Mouse (Mus musculus) subcutaneous adipose tissue, adult 2 months (tissue): Measurements from ENCODE around the gene BC049352. TPM values are rescaled to one million over a fixed set of nuclear protein-coding genes. Genes with fewer than 3 reads are reported as not detected.

ENCODE experiments used
- polyA plus RNA-seq: library from polyadenylated mRNA; depleted of rRNA; stranded (reverse); fragments of >200 nt; gene quantifications from 2 replicates; pipeline ENCODE4 v1.2.3, GENCODE M21; 2012; ENCODE audit warnings: low replicate concordance; rRNA removed

Gene BC049352
- polyA plus RNA-seq: 1.3 and 1.6 TPM in 2 replicates

DNA sequence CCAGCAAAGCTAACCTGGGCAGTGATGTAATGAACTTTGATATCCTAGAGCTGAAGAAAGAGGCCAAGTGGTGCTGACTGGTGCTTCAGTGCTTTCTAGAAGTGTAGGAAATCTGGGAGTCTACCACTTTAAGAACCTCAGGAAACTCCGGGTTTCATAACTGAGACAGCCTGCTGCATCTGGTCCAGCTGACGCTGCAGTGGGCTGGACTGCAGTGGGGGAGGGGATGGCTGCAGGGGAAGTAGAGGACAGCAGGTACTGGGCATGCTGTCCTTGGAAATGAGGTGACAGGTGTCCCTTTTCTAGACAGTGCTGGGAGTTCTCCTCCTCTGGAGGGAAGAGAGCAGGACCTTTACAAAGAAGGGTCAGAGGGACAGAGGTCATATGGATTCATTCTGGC is at the start of gene BC049352:
BC049352 (plus strand) TSS at position 238 of the 400 bp plus-strand sequence.

DNA sequence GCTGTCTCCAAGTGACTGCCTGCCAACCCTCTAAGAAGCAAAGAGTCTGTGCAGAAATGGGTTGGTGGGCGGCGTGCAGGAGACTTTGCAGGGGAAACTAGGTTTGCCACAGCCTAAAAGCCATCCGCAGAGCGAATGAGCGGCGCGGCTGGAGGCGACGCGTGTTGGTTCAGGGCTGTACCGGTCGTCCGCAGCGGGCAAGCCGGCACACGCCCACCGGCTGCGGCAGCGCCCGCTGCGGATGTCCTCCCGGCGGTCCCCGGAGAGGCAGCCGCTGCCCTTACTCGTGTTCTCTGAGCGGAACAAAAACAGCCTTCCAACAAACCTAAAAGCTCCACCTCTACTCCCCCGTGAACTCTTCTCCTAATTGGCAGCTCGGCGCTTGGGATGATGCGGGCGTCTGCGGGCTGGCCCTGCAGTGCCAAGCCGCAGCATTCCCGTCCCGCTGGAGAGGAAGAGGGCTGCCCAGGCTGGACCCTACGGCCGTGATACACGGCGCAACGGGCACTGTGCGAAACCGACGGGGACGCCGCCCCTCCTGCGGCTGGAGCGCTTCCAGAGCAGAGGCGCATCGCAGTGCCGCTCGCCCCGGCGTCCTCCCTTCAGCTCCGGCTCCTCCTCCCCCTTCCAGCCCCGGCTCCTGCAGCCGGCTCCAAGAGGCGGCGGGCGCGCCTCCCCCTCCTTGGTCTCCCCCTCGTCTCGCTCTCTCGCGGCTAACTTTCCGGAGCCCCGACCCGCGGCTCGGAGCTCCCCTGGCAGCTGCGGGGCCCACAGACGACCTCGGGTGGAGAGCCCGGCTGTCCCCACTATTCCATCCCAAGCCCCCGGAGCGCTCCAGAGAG is 43.4 kb upstream of the BC049352 start, which contains the start of gene Scn4b:
Scn4b (plus strand) TSS at position 205 of the 842 bp plus-strand sequence.

DNA sequence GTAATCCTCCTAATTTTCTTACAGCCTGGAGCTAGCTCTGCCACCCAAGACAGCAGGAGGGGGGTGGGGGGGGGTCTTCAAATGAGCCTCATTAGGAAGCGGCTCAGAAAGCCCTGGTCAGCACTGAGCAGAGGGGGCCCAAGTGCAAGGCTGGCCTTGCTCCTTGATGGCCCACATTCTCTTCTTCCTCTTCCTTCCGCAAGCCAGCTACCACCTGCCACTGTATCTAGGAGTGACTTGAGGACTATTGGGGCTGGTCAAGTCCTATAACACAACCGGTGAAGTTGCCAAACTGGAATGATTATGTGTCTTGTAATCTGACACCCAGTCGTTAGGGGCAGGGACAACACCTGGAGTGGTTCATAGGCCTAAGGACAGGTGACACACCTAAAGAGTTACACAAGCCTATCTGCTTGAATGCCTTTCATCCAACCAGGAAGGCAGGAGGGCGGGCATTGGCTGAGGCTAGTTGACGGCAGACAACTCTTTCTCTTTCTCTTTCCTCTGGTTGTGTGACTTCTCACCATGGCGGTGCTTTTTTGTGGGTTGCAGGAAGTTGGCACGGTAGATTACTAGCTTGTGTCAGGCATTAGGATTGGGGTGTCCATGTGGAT is 22.1 kb downstream of the BC049352 start, which contains the start of gene Tmprss4:
Tmprss4 (minus strand) TSS at position 296 of the 614 bp plus-strand sequence.

DNA sequence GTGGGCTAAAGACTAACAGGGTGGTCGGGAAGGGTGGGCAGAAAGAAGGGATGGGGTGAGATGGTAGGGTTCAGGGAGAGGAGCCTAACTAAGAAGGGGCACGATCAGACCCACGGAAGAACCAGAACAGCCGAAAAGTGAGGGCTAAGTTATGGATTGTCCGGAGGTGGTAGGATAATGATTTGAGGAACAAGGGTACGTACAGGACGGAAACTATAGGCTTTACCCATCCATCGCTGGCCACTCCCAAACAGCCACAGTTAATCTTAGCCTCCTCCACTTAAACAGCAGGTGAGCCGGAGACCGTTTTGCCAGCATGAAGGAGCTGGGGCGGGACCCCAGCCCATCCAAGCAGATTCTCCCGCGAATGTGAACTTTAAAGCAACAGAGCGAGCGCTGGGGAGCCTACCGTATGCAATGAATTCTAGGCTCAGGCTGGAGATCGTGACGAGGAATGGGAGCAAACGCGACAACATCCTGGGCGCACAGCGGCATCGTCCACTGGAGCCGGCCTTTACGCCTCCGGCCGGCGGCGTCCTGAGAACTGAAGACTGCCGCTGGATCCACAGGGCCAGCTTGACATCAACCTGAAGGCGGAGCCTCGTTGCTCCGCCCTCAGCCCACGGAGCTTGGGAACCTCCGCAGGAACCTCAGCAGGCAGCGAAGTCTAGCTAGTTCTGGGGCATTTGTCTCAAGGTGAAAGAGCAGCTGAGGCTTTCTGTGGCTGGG is 87.0 kb downstream of the BC049352 start, which contains the start of gene Il10ra:
Il10ra (minus strand) TSS at position 553 of the 729 bp plus-strand sequence.

Other genes starting within 250 kb of the BC049352 start
- 17.3 and 19.1 TPM in 2 replicates for gene Ube4a, start 216.4 kb upstream of the BC049352 start, polyA plus RNA-seq
- 0.43 and 0.90 TPM in 2 replicates for gene Cd3g, start 201.6 kb upstream of the BC049352 start, polyA plus RNA-seq
- 0.46 and 0.60 TPM in 2 replicates for gene Cd3d, start 200.2 kb upstream of the BC049352 start, polyA plus RNA-seq
- 1.0 and 1.3 TPM in 2 replicates for gene Cd3e, start 172.4 kb upstream of the BC049352 start, polyA plus RNA-seq
- gene Mpzl2, start 142.2 kb upstream of the BC049352 start, polyA plus RNA-seq: 3.0 and 11.0 TPM in 2 replicates
- 0.75 and 3.1 TPM in 2 replicates for gene Mpzl3, start 126.8 kb upstream of the BC049352 start, polyA plus RNA-seq
- 0.36 and 0.76 TPM in 2 replicates for gene Jaml, start 102.8 kb upstream of the BC049352 start, polyA plus RNA-seq
- 0.24 and 4.2 TPM in 2 replicates for gene Scn2b, start 64.2 kb upstream of the BC049352 start, polyA plus RNA-seq
- gene Scn4b, start 43.6 kb upstream of the BC049352 start, polyA plus RNA-seq: 0.49 and 0.62 TPM in 2 replicates
- 10.2 TPM in 1 of 2 replicates, not detected in the other for gene Tmprss4, start 22.1 kb downstream of the BC049352 start, polyA plus RNA-seq
- gene Il10ra, start 87.1 kb downstream of the BC049352 start, polyA plus RNA-seq: 9.7 and 14.6 TPM in 2 replicates
- gene Tmprss13, start 137.1 kb downstream of the BC049352 start, polyA plus RNA-seq: 0.84 TPM in 1 of 2 replicates, not detected in the other
- 11.1 and 87.0 TPM in 2 replicates for gene Fxyd6, start 188.2 kb downstream of the BC049352 start, polyA plus RNA-seq
- 15.4 and 34.3 TPM in 2 replicates for gene Fxyd2, start 217.7 kb downstream of the BC049352 start, polyA plus RNA-seq
- gene Dscaml1, start 244.6 kb downstream of the BC049352 start, polyA plus RNA-seq: 0.13 TPM in 1 of 2 replicates, not detected in the other